Mouse (Mus musculus): Measurements from ENCODE around the gene Prkab2. TPM values are rescaled to one million over a fixed set of nuclear protein-coding genes. Genes with fewer than 3 reads are reported as not detected.
A peak's percentile ranks its signal among the peaks of the same experiment; 100 is the strongest.

The Prkab2 gene
- 7.4 and 8.5 TPM in 2 replicates for polyA plus RNA-seq (2015; fragmentation: Nextera tagmentation; extraction: Ambion mirVana)

- no peaks in the 10 kb centered on the region for H3K9me3 ChIP-seq
- peaks cover 8% of the 10 kb centered on the region for H3K36me3 ChIP-seq
- H3K9ac ChIP-seq = peak within 1 kb of the TSS; percentile 70
- peak within 1 kb of the TSS; percentile 95 for H3K4me3 ChIP-seq
- peak within 1 kb of the TSS; percentile 67 for H3K4me2 ChIP-seq
- 2% methylated on average over 51 of the region's 51 CpGs for WGBS
- H3K27ac ChIP-seq = peak within 1 kb of the TSS; percentile 77
- no peaks in the 10 kb centered on the region for H3K27me3 ChIP-seq
- ATAC-seq (ENCODE audit: insufficient number of reproducible peaks, low FRiP score, low TSS enrichment, low read depth) = peak; percentile 92
- peaks cover 20% of the 10 kb centered on the region for H3K4me1 ChIP-seq
Observed at GRCm38 (mm10) chr3:97657655-97658411, at the start of gene Prkab2. Gene Prkab2, plus strand, starts transcription at chr3:97658193.

- ATAC-seq (ENCODE audit: insufficient number of reproducible peaks, low FRiP score, low TSS enrichment, low read depth) = peak; percentile 37; the same call in 1 of the 2 replicates
- H3K9ac ChIP-seq = peak overlapping the region; percentile 73
- WGBS = 4% methylated on average over 20 of the region's 20 CpGs
Observed at GRCm38 (mm10) chr3:97609201-97609844, 48.7 kb upstream of the Prkab2 start.

GRCm38 (mm10) chr3:97609845-97610410, 48.1 kb upstream of the Prkab2 start, which contains the start of gene Chd1l:
Gene Chd1l, minus strand, starts transcription at chr3:97610203.
- peak; percentile 79 for ATAC-seq (ENCODE audit: insufficient number of reproducible peaks, low FRiP score, low TSS enrichment, low read depth)
- under 1% methylated on average over 56 of the region's 56 CpGs for WGBS
- Histone ChIP-seq H3K4me3 (peak within 1 kb of the TSS; percentile 81), H3K27me3 (no peaks in the 10 kb centered on the region), H3K27ac (peak within 1 kb of the TSS; percentile 90), H3K4me2 (peak within 1 kb of the TSS; percentile 84), H3K36me3 (no peaks in the 10 kb centered on the region), H3K9ac (peak within 1 kb of the TSS; percentile 73), H3K4me1 (peaks cover 9% of the 10 kb centered on the region; the same call in 1 of the 2 replicates), H3K9me3 (no peaks in the 10 kb centered on the region)

More at GRCm38 (mm10) chr3:97609201-97609844, 48.7 kb upstream of the Prkab2 start:
- Histone ChIP-seq H3K27ac (peak overlapping the region; percentile 90), H3K4me3 (peak overlapping the region; percentile 81), H3K36me3 (no peaks in the 10 kb centered on the region), H3K4me2 (peak overlapping the region; percentile 84), H3K9me3 (no peaks in the 10 kb centered on the region), H3K4me1 (peaks cover 9% of the 10 kb centered on the region; the same call in 1 of the 2 replicates), H3K27me3 (no peaks in the 10 kb centered on the region)

GRCm38 (mm10) chr3:97611021-97611420, 47.0 kb upstream of the Prkab2 start:
- WGBS = 90% methylated on average over 6 of the region's 6 CpGs
- H3K9ac ChIP-seq = no peak overlapping the region
- H3K9me3 ChIP-seq = no peaks in the 10 kb centered on the region
- no peak overlapping the region for H3K4me2 ChIP-seq
- no peaks in the 10 kb centered on the region for H3K27me3 ChIP-seq
- no peak overlapping the region for H3K27ac ChIP-seq
- H3K4me1 ChIP-seq = peaks cover 9% of the 10 kb centered on the region; the same call in 1 of the 2 replicates
- no peak overlapping the region for H3K4me3 ChIP-seq
- ATAC-seq (ENCODE audit: insufficient number of reproducible peaks, low FRiP score, low TSS enrichment, low read depth) = no peak
- no peaks in the 10 kb centered on the region for H3K36me3 ChIP-seq

- H3K9ac ChIP-seq = no peak overlapping the region
- no peaks in the 10 kb centered on the region for H3K36me3 ChIP-seq
- H3K4me3 ChIP-seq = no peak overlapping the region
- H3K4me2 ChIP-seq = no peak overlapping the region
- WGBS = 20% methylated on average over 1 of the region's 1 CpGs
- no peak overlapping the region for H3K27ac ChIP-seq
- no peaks in the 10 kb centered on the region for H3K9me3 ChIP-seq
- H3K27me3 ChIP-seq = no peaks in the 10 kb centered on the region
- peaks cover 1% of the 10 kb centered on the region; the same call in 1 of the 2 replicates for H3K4me1 ChIP-seq
- ATAC-seq (ENCODE audit: insufficient number of reproducible peaks, low FRiP score, low TSS enrichment, low read depth) = no peak
Observed at GRCm38 (mm10) chr3:97615154-97615553, 42.8 kb upstream of the Prkab2 start.

- Histone ChIP-seq H3K4me2 (no peak overlapping the region), H3K4me3 (no peak overlapping the region), H3K27ac (no peak overlapping the region), H3K36me3 (no peaks in the 10 kb centered on the region), H3K9ac (no peak overlapping the region), H3K4me1 (no peaks in the 10 kb centered on the region), H3K27me3 (no peaks in the 10 kb centered on the region), H3K9me3 (no peaks in the 10 kb centered on the region)
- 82% methylated on average over 4 of the region's 4 CpGs for WGBS
- ATAC-seq (ENCODE audit: insufficient number of reproducible peaks, low FRiP score, low TSS enrichment, low read depth) = no peak
Observed at GRCm38 (mm10) chr3:97615933-97616332, 42.1 kb upstream of the Prkab2 start.

GRCm38 (mm10) chr3:97617091-97617825, 40.7 kb upstream of the Prkab2 start:
- Histone ChIP-seq H3K4me3 (no peak overlapping the region), H3K4me2 (no peak overlapping the region), H3K27me3 (no peaks in the 10 kb centered on the region), H3K36me3 (no peaks in the 10 kb centered on the region), H3K9ac (no peak overlapping the region), H3K27ac (peak overlapping the region; percentile 17; the same call in 1 of the 2 replicates), H3K4me1 (no peaks in the 10 kb centered on the region), H3K9me3 (no peaks in the 10 kb centered on the region)
- no peak for ATAC-seq (ENCODE audit: insufficient number of reproducible peaks, low FRiP score, low TSS enrichment, low read depth)
- 91% methylated on average over 19 of the region's 19 CpGs for WGBS

- Histone ChIP-seq H3K4me1 (no peaks in the 10 kb centered on the region), H3K9ac (no peak overlapping the region), H3K4me2 (no peak overlapping the region), H3K9me3 (no peaks in the 10 kb centered on the region), H3K36me3 (no peaks in the 10 kb centered on the region), H3K27me3 (no peaks in the 10 kb centered on the region), H3K4me3 (no peak overlapping the region), H3K27ac (peak overlapping the region; percentile 17; the same call in 1 of the 2 replicates)
- WGBS = 78% methylated on average over 8 of the region's 8 CpGs
- ATAC-seq (ENCODE audit: insufficient number of reproducible peaks, low FRiP score, low TSS enrichment, low read depth) = no peak
Observed at GRCm38 (mm10) chr3:97617899-97618298, 40.1 kb upstream of the Prkab2 start.

GRCm38 (mm10) chr3:97620657-97621056, 37.3 kb upstream of the Prkab2 start:
- 88% methylated on average over 4 of the region's 4 CpGs for WGBS
- Histone ChIP-seq H3K9me3 (no peaks in the 10 kb centered on the region), H3K27ac (no peak overlapping the region), H3K9ac (no peak overlapping the region), H3K4me2 (no peak overlapping the region), H3K4me1 (no peaks in the 10 kb centered on the region), H3K4me3 (no peak overlapping the region), H3K36me3 (no peaks in the 10 kb centered on the region), H3K27me3 (no peaks in the 10 kb centered on the region)
- no peak for ATAC-seq (ENCODE audit: insufficient number of reproducible peaks, low FRiP score, low TSS enrichment, low read depth)

GRCm38 (mm10) chr3:97624611-97625010, 33.4 kb upstream of the Prkab2 start:
- Histone ChIP-seq H3K9me3 (no peaks in the 10 kb centered on the region), H3K4me2 (no peak overlapping the region), H3K4me1 (peaks cover 5% of the 10 kb centered on the region; the same call in 1 of the 2 replicates), H3K9ac (no peak overlapping the region), H3K27me3 (no peaks in the 10 kb centered on the region), H3K27ac (no peak overlapping the region), H3K4me3 (no peak overlapping the region), H3K36me3 (no peaks in the 10 kb centered on the region)
- no peak for ATAC-seq (ENCODE audit: insufficient number of reproducible peaks, low FRiP score, low TSS enrichment, low read depth)
- 64% methylated on average over 2 of the region's 2 CpGs for WGBS

- ATAC-seq (ENCODE audit: insufficient number of reproducible peaks, low FRiP score, low TSS enrichment, low read depth) = no peak
- Histone ChIP-seq H3K9me3 (no peaks in the 10 kb centered on the region), H3K27ac (no peak overlapping the region), H3K27me3 (no peaks in the 10 kb centered on the region), H3K4me2 (no peak overlapping the region), H3K9ac (no peak overlapping the region), H3K4me1 (peaks cover 5% of the 10 kb centered on the region; the same call in 1 of the 2 replicates), H3K36me3 (no peaks in the 10 kb centered on the region), H3K4me3 (peak overlapping the region; percentile 43)
- 74% methylated on average over 7 of the region's 7 CpGs for WGBS
Observed at GRCm38 (mm10) chr3:97627893-97628292, 30.1 kb upstream of the Prkab2 start.

Measured in limb, embryonic 15.5 days (tissue).